Mouse (Mus musculus) brain, embryonic 14.5 days (tissue): ENCODE results near the gene Cyp26a1.

ENCODE experiments used
- CTCF ChIP-seq: fragments of 200-500 bp; IDR thresholded peaks from 2 replicates; pipeline ENCODE4 v1.5.1; 2012; ENCODE audit warnings: inconsistent platforms, mild to moderate bottlenecking, moderate library complexity, borderline replicate concordance; ENCODE audit not compliant: insufficient read depth, insufficient read length; ENCODE audit errors: extremely low read depth
- POLR2A ChIP-seq: fragments of 200-500 bp; IDR thresholded peaks from 2 replicates; pipeline ENCODE4 v1.6.1; 2012; ENCODE audit warnings: mild to moderate bottlenecking, inconsistent platforms, borderline replicate concordance; ENCODE audit not compliant: poor library complexity, insufficient read depth, insufficient read length, severe bottlenecking; ENCODE audit errors: extremely low read depth

DNA sequence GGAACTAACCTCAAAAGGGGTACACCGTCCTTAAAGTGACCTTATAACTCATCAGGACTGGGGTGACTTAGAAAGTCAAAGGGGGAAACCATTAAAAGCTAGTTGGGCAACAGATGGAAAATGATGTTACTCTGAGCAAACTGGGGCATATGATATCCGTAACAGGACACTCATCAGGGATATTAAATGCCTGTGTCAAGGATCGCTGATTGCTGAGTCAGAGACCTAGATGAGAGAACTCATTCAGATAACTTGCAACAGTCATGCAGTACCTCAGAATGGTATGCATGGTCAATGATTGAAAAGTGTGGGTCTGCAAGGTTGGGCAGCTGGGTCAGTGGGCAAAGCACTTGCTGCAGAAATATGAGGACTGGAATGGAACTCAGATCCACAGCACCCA, 41.0 kb downstream of the Cyp26a1 start:
- TF ChIP-seq CTCF (no peak), POLR2A (no peak)
